Mouse (Mus musculus): ENCODE measurements at regions not wholly inside any gene's neighbourhood (a gene's known extent, or its start where the extent isn't known, plus 50 kb on each side); places are given as distances from the start of the nearest gene placed in this dataset.

- ATAC-seq (replicated peaks; ENCODE audit: low FRiP score, poor library complexity, severe bottlenecking): no peak
Observed at GRCm38 (mm10) chr15:68389855-68390254, 1889.1 kb upstream of the Lrrc6 start.

GRCm38 (mm10) chr15:68387349-68388065, 1886.8 kb upstream of the Lrrc6 start:
- no peak for ATAC-seq (replicated peaks; ENCODE audit: low FRiP score, poor library complexity, severe bottlenecking)

- ATAC-seq (replicated peaks; ENCODE audit: low FRiP score, poor library complexity, severe bottlenecking): no peak
Observed at GRCm38 (mm10) chr15:68384571-68385335, 1884.0 kb upstream of the Lrrc6 start.

DNA sequence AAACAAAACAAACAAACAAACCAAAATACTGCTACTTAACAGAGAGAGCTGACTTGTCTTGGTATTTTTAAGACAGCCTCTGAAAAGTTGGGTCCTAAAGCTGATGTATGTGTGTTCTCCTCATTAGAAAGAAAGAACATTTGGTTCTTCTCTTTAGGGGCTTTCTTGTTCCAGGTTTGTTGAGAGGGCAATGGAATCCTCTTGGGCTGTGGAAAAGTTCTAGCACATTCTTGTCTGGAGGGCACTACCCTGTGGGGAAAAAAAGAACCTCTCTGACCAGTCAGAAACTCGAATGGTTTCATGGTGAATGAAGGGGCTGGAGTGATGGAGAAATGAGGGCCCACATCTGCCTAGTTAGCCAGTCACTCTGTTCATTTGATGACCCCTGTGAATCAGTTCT, 1874.5 kb upstream of the Lrrc6 start:
- no peak for ATAC-seq (replicated peaks; ENCODE audit: low FRiP score, poor library complexity, severe bottlenecking)

DNA sequence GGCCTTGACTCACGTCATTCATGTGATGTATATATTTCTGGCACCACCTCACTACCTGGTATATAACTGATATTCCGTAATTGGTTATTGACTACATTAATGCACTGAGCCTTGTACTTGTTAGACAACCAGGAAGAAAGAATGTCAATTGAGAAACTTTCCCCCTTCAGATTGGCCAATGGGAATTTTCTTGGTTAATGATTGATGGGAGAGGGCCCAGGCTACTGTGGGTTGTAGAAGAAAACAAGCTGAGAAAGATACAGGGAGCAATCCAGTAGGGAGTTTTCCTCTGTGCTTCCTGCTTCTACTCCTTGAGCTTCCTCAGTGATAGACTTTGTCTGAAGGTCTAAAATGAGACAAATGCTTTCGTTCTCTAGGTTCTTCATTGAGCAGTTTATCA, 1866.1 kb upstream of the Lrrc6 start:
- ATAC-seq (replicated peaks; ENCODE audit: low FRiP score, poor library complexity, severe bottlenecking): no peak

- peak; percentile 97 for ATAC-seq (replicated peaks; ENCODE audit: low FRiP score, poor library complexity, severe bottlenecking)
Observed at GRCm38 (mm10) chr15:68363058-68363735, 1862.5 kb upstream of the Lrrc6 start.

DNA sequence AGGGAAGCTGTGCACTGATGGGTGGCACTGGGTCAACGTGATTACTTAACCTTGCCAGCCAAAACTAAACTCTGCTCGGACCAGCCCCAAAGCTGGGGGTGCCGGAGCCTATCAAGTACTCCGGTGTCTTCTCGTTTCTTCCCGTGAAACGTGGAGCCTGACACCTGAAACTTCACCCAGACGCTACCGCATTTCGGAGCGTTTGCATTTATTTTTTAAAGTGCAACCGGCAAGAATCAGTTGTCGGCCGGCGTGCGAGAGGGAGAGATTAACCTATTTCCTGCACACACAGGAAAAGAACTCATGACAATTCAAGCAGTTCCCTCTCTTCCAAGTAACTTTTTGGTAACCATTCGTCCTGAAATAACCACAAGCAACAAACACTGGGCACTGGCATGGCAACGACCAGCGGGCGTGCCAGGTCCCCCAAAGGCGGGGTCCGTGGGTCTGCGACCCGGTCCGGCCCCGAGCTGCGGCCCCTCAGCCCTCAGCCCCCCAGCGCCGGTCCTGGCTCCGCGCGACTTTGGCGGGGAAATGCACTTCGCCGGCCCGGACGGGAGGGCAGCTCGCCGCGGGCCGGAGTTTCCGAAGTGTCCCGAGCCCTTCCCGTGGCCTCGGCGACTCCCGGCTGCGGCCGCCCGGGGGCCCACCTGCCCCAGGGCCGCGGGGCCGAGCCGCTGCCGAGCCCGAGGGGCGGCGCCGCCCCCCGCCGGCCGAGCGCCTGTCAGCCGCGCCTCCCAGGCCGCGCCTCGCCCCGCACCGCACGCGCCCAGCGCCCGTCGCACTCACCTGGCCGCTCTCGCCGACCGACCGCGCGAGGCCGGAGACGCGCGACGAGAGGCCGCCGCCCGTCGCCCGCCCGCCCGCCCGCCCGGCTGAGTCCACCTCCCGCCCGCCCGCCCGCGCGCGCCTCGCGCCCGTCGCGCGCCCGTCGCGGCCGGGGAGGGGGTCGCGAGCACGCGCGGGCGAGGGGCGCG, 1861.7 kb upstream of the Lrrc6 start:
- peak; percentile 63 for ATAC-seq (replicated peaks; ENCODE audit: low FRiP score, poor library complexity, severe bottlenecking)

DNA sequence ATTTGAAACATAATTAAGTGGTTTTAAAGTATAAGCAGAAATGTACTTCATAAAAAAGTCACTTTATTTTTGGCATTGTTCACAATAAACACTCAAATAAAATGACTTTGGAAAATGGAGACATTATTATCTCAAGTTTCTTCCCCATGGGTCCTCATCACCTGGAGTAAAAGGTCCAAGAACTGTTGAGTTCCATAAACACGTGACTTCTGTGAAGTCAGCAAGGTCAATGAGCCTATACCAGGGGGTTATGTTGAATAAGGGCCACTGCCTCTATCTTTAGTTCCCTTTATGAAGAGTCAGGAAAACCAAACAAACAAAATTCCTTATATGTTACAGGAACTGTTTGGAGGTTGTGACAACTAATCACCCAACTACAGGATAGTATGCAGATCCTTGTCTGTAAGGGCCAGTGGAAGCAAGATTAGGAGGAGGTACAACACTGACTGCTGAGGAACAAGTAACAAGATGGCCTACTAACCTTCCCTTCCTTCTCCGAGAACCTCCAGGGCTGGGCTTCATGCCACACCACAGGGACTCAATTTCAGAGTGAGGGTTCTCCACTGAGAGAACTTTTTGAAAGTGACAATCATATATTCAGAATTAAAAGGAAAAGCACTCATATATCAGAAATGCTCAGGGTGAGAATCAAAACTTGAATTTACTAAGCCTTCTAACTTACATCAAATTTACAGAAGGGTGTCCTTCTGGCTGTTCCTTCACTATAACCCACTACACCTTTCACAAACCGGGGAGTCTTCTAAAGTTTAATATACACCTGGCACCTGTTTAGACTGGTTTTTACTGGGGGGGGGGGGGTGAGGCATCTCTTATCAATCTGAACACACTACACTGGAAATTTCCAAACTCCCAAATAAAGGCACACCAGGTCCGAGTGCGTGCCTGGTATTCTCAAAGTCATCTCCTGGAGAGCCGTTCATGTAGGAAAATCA, 1860.5 kb upstream of the Lrrc6 start:
- no peak for ATAC-seq (replicated peaks; ENCODE audit: low FRiP score, poor library complexity, severe bottlenecking)

- no peak for ATAC-seq (replicated peaks; ENCODE audit: low FRiP score, poor library complexity, severe bottlenecking)
Observed at GRCm38 (mm10) chr15:68359496-68359895, 1858.8 kb upstream of the Lrrc6 start.

DNA sequence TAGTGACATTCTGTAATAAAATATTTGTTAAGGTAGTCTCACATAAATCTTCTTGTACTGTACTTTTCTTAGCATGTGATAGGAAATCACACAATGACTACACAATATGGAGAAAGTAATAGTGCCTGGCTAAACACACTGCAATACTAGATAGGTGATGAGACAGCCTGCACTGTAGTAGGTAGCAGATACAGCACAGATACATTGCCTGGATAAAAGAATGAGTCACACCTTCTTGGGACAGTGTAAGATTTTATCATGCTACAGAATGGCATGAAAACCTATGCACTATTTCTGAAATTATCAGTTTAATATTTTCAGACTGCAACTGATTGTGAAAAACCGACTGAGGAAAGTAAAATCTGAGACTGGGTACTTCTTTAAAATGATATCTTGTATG, 1855.2 kb upstream of the Lrrc6 start:
- no peak for ATAC-seq (replicated peaks; ENCODE audit: low FRiP score, poor library complexity, severe bottlenecking)

- ATAC-seq (replicated peaks; ENCODE audit: low FRiP score, poor library complexity, severe bottlenecking): no peak
Observed at GRCm38 (mm10) chr15:68344652-68345051, 1843.9 kb upstream of the Lrrc6 start.

DNA sequence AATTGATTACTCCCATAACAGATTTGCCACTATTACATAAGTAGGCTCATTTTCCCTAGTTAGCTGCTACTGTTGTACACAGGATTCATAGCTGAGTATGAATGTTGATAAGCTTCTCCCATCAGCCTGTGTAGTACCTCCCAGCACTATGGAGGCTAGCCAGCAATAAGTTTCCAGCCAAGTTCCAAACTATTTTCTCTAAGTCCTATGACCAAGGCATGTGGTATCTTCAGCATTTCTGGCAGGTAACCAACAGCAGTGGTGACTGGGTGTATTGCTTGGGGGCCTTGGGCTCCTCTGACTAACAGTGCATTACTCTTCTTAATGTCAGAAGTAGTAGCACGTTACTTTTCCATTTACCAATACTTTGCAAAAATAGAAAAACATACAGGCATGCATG, 1841.8 kb upstream of the Lrrc6 start:
- ATAC-seq (replicated peaks; ENCODE audit: low FRiP score, poor library complexity, severe bottlenecking): no peak

DNA sequence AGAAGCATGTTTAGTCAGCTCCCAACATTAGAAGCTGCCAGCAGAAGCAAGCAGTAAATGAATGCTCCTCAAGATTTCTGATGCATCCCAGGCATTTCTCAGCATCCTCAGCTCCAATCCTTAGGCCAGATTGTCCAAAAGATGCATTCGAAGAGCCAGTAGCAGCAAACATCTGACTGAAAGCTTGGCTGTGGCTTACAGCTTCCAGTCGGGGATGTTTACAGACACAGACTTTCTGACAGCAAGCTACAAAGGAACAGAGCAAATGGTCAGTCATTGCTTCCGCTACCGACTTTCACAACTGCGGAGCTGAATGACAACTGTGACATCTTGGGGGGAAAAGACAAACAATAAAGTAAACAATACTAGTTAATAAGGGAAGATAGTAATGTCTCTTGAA, 1840.3 kb upstream of the Lrrc6 start:
- no peak for ATAC-seq (replicated peaks; ENCODE audit: low FRiP score, poor library complexity, severe bottlenecking)

DNA sequence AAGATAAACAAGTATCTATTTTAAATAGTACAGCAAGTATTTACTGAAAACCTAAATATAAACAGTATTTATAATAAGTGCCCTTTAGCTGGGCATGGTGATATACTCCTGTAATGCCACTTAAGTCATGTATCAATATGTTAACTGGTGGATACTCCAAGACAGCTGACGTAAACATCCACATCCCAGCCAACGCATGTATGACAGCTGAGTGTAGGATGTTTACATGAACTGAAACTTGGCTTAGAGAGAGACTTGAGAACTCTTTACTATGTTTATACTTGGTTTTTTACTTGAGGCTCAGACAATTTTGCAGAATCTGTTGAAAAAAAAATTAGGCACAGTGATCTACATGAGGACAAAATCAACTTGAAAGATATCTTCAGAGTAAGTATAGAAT, 1836.6 kb upstream of the Lrrc6 start:
- no peak for ATAC-seq (replicated peaks; ENCODE audit: low FRiP score, poor library complexity, severe bottlenecking)

GRCm38 (mm10) chr15:68335837-68336236, 1835.1 kb upstream of the Lrrc6 start:
- ATAC-seq (replicated peaks; ENCODE audit: low FRiP score, poor library complexity, severe bottlenecking): no peak

- no peak for ATAC-seq (replicated peaks; ENCODE audit: low FRiP score, poor library complexity, severe bottlenecking)
Observed at GRCm38 (mm10) chr15:68316116-68316515, 1815.4 kb upstream of the Lrrc6 start.
